ENCODE assay signal across 8 mouse cellular contexts in the genomic region with DNA sequence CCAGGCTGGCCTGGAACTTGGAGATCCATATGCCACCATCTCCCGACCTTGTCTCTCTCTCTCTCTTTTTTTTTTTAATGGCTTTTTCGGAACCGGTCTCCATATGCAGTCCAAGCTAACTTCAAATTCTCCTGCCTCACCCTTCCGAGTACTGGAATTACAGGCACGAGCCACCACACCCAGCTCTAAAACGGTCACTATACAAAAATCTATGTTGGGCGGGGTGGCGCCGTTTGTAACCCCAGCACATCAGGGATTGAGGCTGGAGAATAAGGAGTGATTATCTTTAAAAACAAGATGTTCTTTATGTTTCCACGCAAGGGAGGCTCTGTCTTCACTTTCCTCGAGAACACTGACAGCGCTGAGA. TPM values are rescaled to one million over a fixed set of nuclear protein-coding genes. Genes with fewer than 3 reads are reported as not detected.
DNase-seq lines count a peak whose midpoint lies in the region; ATAC-seq and TF ChIP-seq lines count a peak whose summit lies in the region.

No protein-coding gene starts in this region.

- peak overlapping the region; percentile 70 for H3K4me2 ChIP-seq in embryonic facial prominence, embryonic 14.5 days (ENCODE audit: low read depth, low read length)
- peak overlapping the region; percentile 66 for H3K4me2 ChIP-seq in intestine, embryonic 16.5 days (ENCODE audit: low read depth, low read length)

- H3K27ac ChIP-seq in layer of hippocampus, adult 2 months, result peak overlapping the region; percentile 79
- H3K27ac ChIP-seq in embryonic facial prominence, embryonic 14.5 days (replicated peaks; ENCODE audit: low read depth, low read length), result peak overlapping the region; percentile 93
- no peak overlapping the region for H3K27ac ChIP-seq in intestine, embryonic 16.5 days (ENCODE audit: low read length)

- H3K4me3 ChIP-seq in layer of hippocampus, adult 2 months, result peak overlapping the region; percentile 70
- H3K4me3 ChIP-seq in embryonic facial prominence, embryonic 14.5 days (ENCODE audit: low read depth, low read length), result peak overlapping the region; percentile 75
- peak overlapping the region; percentile 86 for H3K4me3 ChIP-seq in intestine, embryonic 16.5 days (ENCODE audit: low read length)

- no peak for TF ChIP-seq CTCF in layer of hippocampus, adult 2 months (conservative IDR thresholded peaks at IDR 0.05)

- H3K27me3 ChIP-seq in embryonic facial prominence, embryonic 14.5 days (replicated peaks; ENCODE audit: control insufficient read depth, insufficient read depth, low read length), result no peaks in the 10 kb centered on the region
- H3K27me3 ChIP-seq in intestine, embryonic 16.5 days (replicated peaks; ENCODE audit: control insufficient read depth, insufficient read depth, low read length), result no peaks in the 10 kb centered on the region

- H3K36me3 ChIP-seq in embryonic facial prominence, embryonic 14.5 days (ENCODE audit: control insufficient read depth, insufficient read depth, low read length), result peaks cover 20% of the 10 kb centered on the region
- 0 out of 2 replicates have a peak, but pooled peaks cover 3% of the 10 kb centered on the region for H3K36me3 ChIP-seq in intestine, embryonic 16.5 days (ENCODE audit: control insufficient read depth, insufficient read depth, low read length)

- no peak for DNase-seq in layer of hippocampus, adult 2 months (ENCODE audit: low spot score in 2 of 2)
- DNase-seq in layer of hippocampus, adult 9-11 months, result no peak
- no peak for DNase-seq in embryonic facial prominence, embryonic 14.5 days (ENCODE audit: low spot score)
- peak; percentile 22 for DNase-seq in neural tube, embryonic 10.5 days (ENCODE audit: extremely low spot score, low spot score)
- no peak for DNase-seq in urinary bladder, postnatal 14 days (ENCODE audit: low spot score)
- DNase-seq in layer of hippocampus, adult 9-10 months (ENCODE audit: low spot score), result no peak
- no peak for DNase-seq in spleen, postnatal 4 days (ENCODE audit: low spot score in 2 of 2)

- peak overlapping the region; percentile 81 for H3K9ac ChIP-seq in embryonic facial prominence, embryonic 14.5 days (ENCODE audit: low read depth, low read length)
- peak overlapping the region; percentile 80 for H3K9ac ChIP-seq in intestine, embryonic 16.5 days (ENCODE audit: low read depth, low read length)

- peaks cover 17% of the 10 kb centered on the region; the same call in 1 of the 2 replicates for H3K4me1 ChIP-seq in embryonic facial prominence, embryonic 14.5 days (ENCODE audit: control insufficient read depth, insufficient read depth, low read length)
- peaks cover 12% of the 10 kb centered on the region; the same call in 1 of the 2 replicates for H3K4me1 ChIP-seq in intestine, embryonic 16.5 days (ENCODE audit: control insufficient read depth, insufficient read depth, low read length)

- no peak for ATAC-seq in embryonic facial prominence, embryonic 14.5 days (ENCODE audit: low read depth)
- peak; percentile 26; the same call in 1 of the 2 replicates for ATAC-seq in intestine, embryonic 16.5 days

- WGBS in embryonic facial prominence, embryonic 14.5 days, result 4% methylated on average over 12 of the region's 12 CpGs
- WGBS in intestine, embryonic 16.5 days, result 4% methylated on average over 12 of the region's 12 CpGs

- H3K9me3 ChIP-seq in embryonic facial prominence, embryonic 14.5 days (ENCODE audit: control insufficient read depth, low read length), result no peaks in the 10 kb centered on the region
- H3K9me3 ChIP-seq in intestine, embryonic 16.5 days (ENCODE audit: control insufficient read depth, low read length), result no peaks in the 10 kb centered on the region

RNA-seq across cellular contexts. Expression of a gene that starts 0.3 kb away (rescaled TPM):
- total RNA-seq in layer of hippocampus, adult 2 months (2021), result 1 to 10 TPM; 1.7 to 1.8 TPM
- polyA plus RNA-seq in embryonic facial prominence, embryonic 14.5 days (2014; fragmentation: Nextera tagmentation; extraction: Ambion mirVana), result 47.7 and 55.4 TPM in 2 replicates
- polyA plus RNA-seq in intestine, embryonic 16.5 days (2015; fragmentation: Nextera tagmentation; extraction: Ambion mirVana), result 47.7 and 51.7 TPM in 2 replicates

RNA-seq across cellular contexts. Expression of a gene that starts 4.6 kb away (rescaled TPM):
- 1 to 10 TPM; 8.7 to 9.8 TPM for total RNA-seq in layer of hippocampus, adult 2 months (2021)
- polyA plus RNA-seq in embryonic facial prominence, embryonic 14.5 days (2014; fragmentation: Nextera tagmentation; extraction: Ambion mirVana), result 25.6 and 27.8 TPM in 2 replicates
- polyA plus RNA-seq in intestine, embryonic 16.5 days (2015; fragmentation: Nextera tagmentation; extraction: Ambion mirVana), result 19.3 and 19.4 TPM in 2 replicates

RNA-seq across cellular contexts. Expression of a gene that starts 18.8 kb away (rescaled TPM):
- total RNA-seq in layer of hippocampus, adult 2 months (2021), result 10 to 100 TPM; 28.1 to 31.3 TPM
- 40.2 and 43.4 TPM in 2 replicates for polyA plus RNA-seq in embryonic facial prominence, embryonic 14.5 days (2014; fragmentation: Nextera tagmentation; extraction: Ambion mirVana)
- 36.0 and 38.3 TPM in 2 replicates for polyA plus RNA-seq in intestine, embryonic 16.5 days (2015; fragmentation: Nextera tagmentation; extraction: Ambion mirVana)

RNA-seq across cellular contexts. Expression of a gene that starts 19.5 kb away (rescaled TPM):
- total RNA-seq in layer of hippocampus, adult 2 months (2021), result 10 to 100 TPM; 16.9 to 18.4 TPM
- polyA plus RNA-seq in embryonic facial prominence, embryonic 14.5 days (2014; fragmentation: Nextera tagmentation; extraction: Ambion mirVana), result 10.2 and 14.8 TPM in 2 replicates
- 10.0 and 11.8 TPM in 2 replicates for polyA plus RNA-seq in intestine, embryonic 16.5 days (2015; fragmentation: Nextera tagmentation; extraction: Ambion mirVana)

RNA-seq across cellular contexts. Expression of a gene that starts 22.7 kb away (rescaled TPM):
- total RNA-seq in layer of hippocampus, adult 2 months (2021), result 100 to 1,000 TPM; 355 to 363 TPM
- 736 and 832 TPM in 2 replicates for polyA plus RNA-seq in embryonic facial prominence, embryonic 14.5 days (2014; fragmentation: Nextera tagmentation; extraction: Ambion mirVana)
- polyA plus RNA-seq in intestine, embryonic 16.5 days (2015; fragmentation: Nextera tagmentation; extraction: Ambion mirVana), result 559 and 622 TPM in 2 replicates
